Mouse (Mus musculus) heart, adult 2 months (tissue): ENCODE data around the gene Zfyve1.

Experiments used
- CTCF ChIP-seq: fragments of 200-600 bp; IDR thresholded peaks from 2 replicates; pipeline ENCODE4 v1.8.1; 2022; ENCODE audit warnings: antibody characterized with exemption, mild to moderate bottlenecking, moderate library complexity
- POLR2A ChIP-seq: fragments of 200-500 bp; IDR thresholded peaks from 2 replicates; pipeline ENCODE4 v1.6.1; 2011; ENCODE audit warnings: mild to moderate bottlenecking, low read depth, low read length, control low read depth; ENCODE audit not compliant: insufficient read depth

GRCm38 (mm10) chr12:83535428-83535827 lies 61.6 kb downstream of the Zfyve1 start:
- TF ChIP-seq POLR2A (no peak), CTCF (no peak)
